Mouse (Mus musculus): ENCODE results near the gene B4galt4.

Gene B4galt4

DNA sequence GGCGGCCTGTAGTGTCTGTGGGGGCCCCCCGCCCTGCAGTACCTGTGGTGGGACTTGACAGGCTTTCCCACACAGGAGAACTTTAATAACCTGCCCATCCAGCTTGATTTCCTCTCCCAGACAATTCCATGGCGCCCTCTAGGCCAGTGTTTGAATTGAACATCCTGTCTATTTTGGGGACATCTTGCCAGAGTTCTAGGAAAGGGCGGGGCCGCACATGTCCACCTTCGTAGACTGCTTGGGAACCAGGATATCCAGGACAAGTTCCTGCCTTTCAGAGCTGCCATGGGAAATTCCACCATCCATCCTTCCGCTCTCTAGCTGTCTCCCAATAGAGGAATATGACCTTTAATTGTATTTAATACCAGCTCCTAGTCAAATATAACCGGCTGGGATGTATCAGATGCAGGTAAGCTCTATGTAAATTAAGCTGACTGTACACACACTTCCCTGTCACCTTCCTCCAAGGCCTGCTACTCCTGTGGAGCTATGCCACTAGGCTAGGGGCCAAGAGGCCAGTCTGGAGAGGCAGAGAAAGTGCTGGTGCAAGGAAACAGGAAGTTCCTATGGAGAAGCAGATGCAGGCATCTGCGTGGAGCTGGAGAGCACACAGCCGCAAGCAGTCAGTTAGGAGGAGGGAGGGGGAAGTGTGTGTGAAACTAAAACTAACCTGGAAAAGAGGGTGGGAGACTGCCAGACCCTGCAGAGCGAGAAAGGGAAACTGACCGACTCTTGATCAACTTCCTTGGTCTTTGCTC, 16.2 kb downstream of the B4galt4 start:
- H3K9me3 ChIP-seq (ENCODE audit: low read length): no peaks in the 10 kb centered on the region
- no peaks in the 10 kb centered on the region; the same call in 1 of the 2 replicates for H3K27me3 ChIP-seq (ENCODE audit: insufficient read depth, low read length)
- no peaks in the 10 kb centered on the region for H3K36me3 ChIP-seq (ENCODE audit: insufficient read depth, low read length)
- H3K4me3 ChIP-seq (replicated peaks; ENCODE audit: low read length): no peak overlapping the region
- peaks cover 4% of the 10 kb centered on the region for H3K4me1 ChIP-seq (replicated peaks; ENCODE audit: low read depth, low read length)
- no peak for TF ChIP-seq CTCF (conservative IDR thresholded peaks at IDR 0.05; ENCODE audit: low read length)
- TF ChIP-seq NANOG (IDR thresholded peaks at IDR 0.05; ENCODE audit: borderline replicate concordance, low read length): no peak
- TF ChIP-seq POU5F1 (IDR thresholded peaks at IDR 0.05; ENCODE audit: borderline replicate concordance, low read length): no peak

DNA sequence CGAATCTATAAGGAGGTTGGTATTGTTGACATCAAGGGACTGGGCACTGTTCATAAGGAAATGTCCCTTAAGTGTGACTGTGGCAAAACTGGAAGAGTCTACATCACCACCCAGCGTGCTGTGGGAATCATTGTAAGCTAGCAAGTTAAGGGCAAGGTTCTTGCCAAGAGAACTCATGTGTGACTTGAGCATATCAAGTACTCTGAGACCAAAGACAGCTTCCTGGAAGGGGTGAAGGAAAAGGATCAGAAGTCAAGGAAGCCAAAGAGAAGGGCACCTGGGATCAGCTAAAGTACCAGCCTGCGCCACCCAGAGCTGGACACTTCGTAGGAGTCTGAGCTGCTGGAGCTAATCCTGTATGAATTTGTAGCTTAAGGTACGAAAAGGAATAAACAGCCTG, 18.2 kb downstream of the B4galt4 start:
- H3K36me3 ChIP-seq (ENCODE audit: insufficient read depth, low read length): no peaks in the 10 kb centered on the region
- H3K4me1 ChIP-seq (replicated peaks; ENCODE audit: low read depth, low read length): peaks cover 4% of the 10 kb centered on the region
- no peak for TF ChIP-seq CTCF (conservative IDR thresholded peaks at IDR 0.05; ENCODE audit: low read length)
- TF ChIP-seq POU5F1 (IDR thresholded peaks at IDR 0.05; ENCODE audit: borderline replicate concordance, low read length): no peak
- TF ChIP-seq NANOG (IDR thresholded peaks at IDR 0.05; ENCODE audit: borderline replicate concordance, low read length): no peak
- H3K27me3 ChIP-seq (ENCODE audit: insufficient read depth, low read length): no peaks in the 10 kb centered on the region; the same call in 1 of the 2 replicates
- H3K4me3 ChIP-seq (replicated peaks; ENCODE audit: low read length): no peak overlapping the region
- no peaks in the 10 kb centered on the region for H3K9me3 ChIP-seq (ENCODE audit: low read length)

DNA sequence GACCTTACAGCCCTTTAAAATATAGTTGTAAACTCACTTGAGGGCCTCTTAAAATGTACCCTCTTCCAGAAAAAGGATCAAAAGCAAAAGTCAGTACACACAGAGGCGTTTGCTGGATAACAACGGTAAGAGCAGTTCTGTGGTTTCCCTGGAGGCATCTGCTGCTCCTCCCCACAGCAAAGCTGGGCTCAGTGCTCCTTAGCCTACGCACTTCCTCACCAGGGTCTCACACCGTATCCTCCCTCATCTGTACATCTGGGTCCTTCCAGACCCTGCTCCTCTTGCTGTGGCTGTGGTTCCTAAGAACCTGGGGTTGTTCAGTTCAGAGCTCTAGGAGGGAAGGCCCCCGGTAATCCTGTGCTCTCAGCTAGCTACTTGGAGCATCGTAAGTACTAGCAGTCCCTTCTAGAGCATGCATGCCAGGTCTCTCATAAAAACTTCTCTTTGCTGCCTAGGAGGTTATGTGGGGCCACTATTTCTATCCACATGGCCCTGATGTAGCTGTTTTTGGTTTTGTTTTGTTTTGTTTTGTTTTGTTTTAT, 18.8 kb downstream of the B4galt4 start:
- H3K4me3 ChIP-seq (replicated peaks; ENCODE audit: low read length): no peak overlapping the region
- no peaks in the 10 kb centered on the region; the same call in 1 of the 2 replicates for H3K27me3 ChIP-seq (ENCODE audit: insufficient read depth, low read length)
- H3K4me1 ChIP-seq (replicated peaks; ENCODE audit: low read depth, low read length): peaks cover 4% of the 10 kb centered on the region
- H3K9me3 ChIP-seq (ENCODE audit: low read length): no peaks in the 10 kb centered on the region
- no peaks in the 10 kb centered on the region for H3K36me3 ChIP-seq (ENCODE audit: insufficient read depth, low read length)
- TF ChIP-seq NANOG (IDR thresholded peaks at IDR 0.05; ENCODE audit: borderline replicate concordance, low read length): no peak
- no peak for TF ChIP-seq POU5F1 (IDR thresholded peaks at IDR 0.05; ENCODE audit: borderline replicate concordance, low read length)
- no peak for TF ChIP-seq CTCF (conservative IDR thresholded peaks at IDR 0.05; ENCODE audit: low read length)

GRCm38 (mm10) chr16:38761972-38762371, 19.9 kb downstream of the B4galt4 start:
- H3K27me3 ChIP-seq (ENCODE audit: insufficient read depth, low read length): no peaks in the 10 kb centered on the region; the same call in 1 of the 2 replicates
- no peaks in the 10 kb centered on the region for H3K9me3 ChIP-seq (ENCODE audit: low read length)
- H3K36me3 ChIP-seq (ENCODE audit: insufficient read depth, low read length): no peaks in the 10 kb centered on the region
- no peak overlapping the region for H3K4me3 ChIP-seq (replicated peaks; ENCODE audit: low read length)
- peaks cover 4% of the 10 kb centered on the region for H3K4me1 ChIP-seq (replicated peaks; ENCODE audit: low read depth, low read length)
- TF ChIP-seq NANOG (IDR thresholded peaks at IDR 0.05; ENCODE audit: borderline replicate concordance, low read length): no peak
- no peak for TF ChIP-seq POU5F1 (IDR thresholded peaks at IDR 0.05; ENCODE audit: borderline replicate concordance, low read length)
- TF ChIP-seq CTCF (conservative IDR thresholded peaks at IDR 0.05; ENCODE audit: low read length): no peak

DNA sequence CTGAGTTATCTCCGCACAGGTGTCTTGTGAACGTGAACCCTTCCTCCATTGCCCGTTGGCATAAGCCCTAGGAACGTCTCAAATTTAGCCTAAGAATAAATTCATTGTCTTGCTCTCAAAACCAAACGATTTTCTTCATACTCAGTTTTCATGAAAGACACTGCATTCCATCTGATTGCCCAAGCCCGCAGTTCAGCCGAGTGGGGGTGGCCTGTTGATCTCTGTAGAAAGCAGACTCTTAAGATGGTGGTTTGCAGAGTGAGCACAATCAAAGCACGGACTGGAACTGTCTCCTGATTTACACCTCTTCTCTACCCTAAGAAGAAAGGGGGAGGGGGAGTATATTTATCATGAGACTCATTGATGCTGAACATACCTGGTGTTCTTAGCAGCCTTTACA, 20.3 kb downstream of the B4galt4 start:
- H3K4me3 ChIP-seq (replicated peaks; ENCODE audit: low read length): no peak overlapping the region
- TF ChIP-seq NANOG (IDR thresholded peaks at IDR 0.05; ENCODE audit: borderline replicate concordance, low read length) (no peak), CTCF (conservative IDR thresholded peaks at IDR 0.05; ENCODE audit: low read length) (no peak), POU5F1 (IDR thresholded peaks at IDR 0.05; ENCODE audit: borderline replicate concordance, low read length) (no peak)
- H3K27me3 ChIP-seq (ENCODE audit: insufficient read depth, low read length): no peaks in the 10 kb centered on the region; the same call in 1 of the 2 replicates
- peaks cover 4% of the 10 kb centered on the region for H3K4me1 ChIP-seq (replicated peaks; ENCODE audit: low read depth, low read length)
- H3K9me3 ChIP-seq (ENCODE audit: low read length): no peaks in the 10 kb centered on the region
- no peaks in the 10 kb centered on the region for H3K36me3 ChIP-seq (ENCODE audit: insufficient read depth, low read length)

- TF ChIP-seq NANOG (IDR thresholded peaks at IDR 0.05; ENCODE audit: borderline replicate concordance, low read length): no peak
- no peak for TF ChIP-seq CTCF (conservative IDR thresholded peaks at IDR 0.05; ENCODE audit: low read length)
- TF ChIP-seq POU5F1 (IDR thresholded peaks at IDR 0.05; ENCODE audit: borderline replicate concordance, low read length): no peak
- Histone ChIP-seq H3K4me3 (replicated peaks; ENCODE audit: low read length) (no peak overlapping the region), H3K27me3 (ENCODE audit: insufficient read depth, low read length) (no peaks in the 10 kb centered on the region; the same call in 1 of the 2 replicates), H3K4me1 (replicated peaks; ENCODE audit: low read depth, low read length) (peaks cover 1% of the 10 kb centered on the region), H3K36me3 (ENCODE audit: insufficient read depth, low read length) (no peaks in the 10 kb centered on the region), H3K9me3 (ENCODE audit: low read length) (no peaks in the 10 kb centered on the region)
These were observed 21.4 kb downstream of the B4galt4 start for GRCm38 (mm10) chr16:38763508-38763907.

- TF ChIP-seq NANOG (IDR thresholded peaks at IDR 0.05; ENCODE audit: borderline replicate concordance, low read length): no peak
- no peak for TF ChIP-seq CTCF (conservative IDR thresholded peaks at IDR 0.05; ENCODE audit: low read length)
- Histone ChIP-seq H3K4me1 (replicated peaks; ENCODE audit: low read depth, low read length) (no peaks in the 10 kb centered on the region), H3K4me3 (replicated peaks; ENCODE audit: low read length) (no peak overlapping the region)
These were observed 24.6 kb downstream of the B4galt4 start for GRCm38 (mm10) chr16:38766671-38767070.

GRCm38 (mm10) chr16:38767761-38768160, 25.7 kb downstream of the B4galt4 start:
- H3K4me1 ChIP-seq (replicated peaks; ENCODE audit: low read depth, low read length): no peaks in the 10 kb centered on the region
- H3K4me3 ChIP-seq (replicated peaks; ENCODE audit: low read length): no peak overlapping the region
- H3K9me3 ChIP-seq (ENCODE audit: low read length): no peaks in the 10 kb centered on the region
- TF ChIP-seq CTCF (conservative IDR thresholded peaks at IDR 0.05; ENCODE audit: low read length): no peak
- no peak for TF ChIP-seq NANOG (IDR thresholded peaks at IDR 0.05; ENCODE audit: borderline replicate concordance, low read length)
- no peak for TF ChIP-seq POU5F1 (IDR thresholded peaks at IDR 0.05; ENCODE audit: borderline replicate concordance, low read length)
- H3K36me3 ChIP-seq (ENCODE audit: insufficient read depth, low read length): no peaks in the 10 kb centered on the region
- peaks cover 3% of the 10 kb centered on the region for H3K27me3 ChIP-seq (ENCODE audit: insufficient read depth, low read length)

More at GRCm38 (mm10) chr16:38766671-38767070, 24.6 kb downstream of the B4galt4 start:
- Histone ChIP-seq H3K9me3 (ENCODE audit: low read length) (no peaks in the 10 kb centered on the region), H3K36me3 (ENCODE audit: insufficient read depth, low read length) (no peaks in the 10 kb centered on the region), H3K27me3 (ENCODE audit: insufficient read depth, low read length) (no peaks in the 10 kb centered on the region)

Measured in E14TG2a.4 (cell line).